Mouse (Mus musculus) heart, postnatal 0 days (tissue): ENCODE data around the gene Npepps. TPM values are rescaled to one million over a fixed set of nuclear protein-coding genes. Genes with fewer than 3 reads are reported as not detected.

Experiments
- ATAC-seq: fragments of 200-750 bp; cut with Nextera tagmentation; 2 replicates; pipeline ENCODE4 v1.8.0; 2017; ENCODE audit warnings: low read depth, moderate number of reproducible peaks, moderate library complexity; ENCODE audit not compliant: insufficient read depth
- DNase-seq: peaks from one replicate; pipeline ENCODE4 v3.0.0-alpha.2; 2016; ENCODE audit warnings: low spot score
- H3K27ac ChIP-seq: fragments of 300-500 bp; sonication (generic); 2 replicates; pipeline ENCODE4 v1.5.1; 2014; ENCODE audit warnings: low read depth, mild to moderate bottlenecking
- H3K27me3 ChIP-seq: fragments of 300-500 bp; sonication (generic); 2 replicates; pipeline ENCODE4 v1.6.1; 2014; ENCODE audit warnings: low read length, mixed read lengths; ENCODE audit not compliant: control insufficient read depth, insufficient read depth
- H3K36me3 ChIP-seq: fragments of 300-500 bp; sonication (generic); replicated peaks from 2 replicates; pipeline ENCODE4 v1.6.1; 2014; ENCODE audit warnings: low read length, mixed read lengths; ENCODE audit not compliant: control insufficient read depth, insufficient read depth
- H3K4me1 ChIP-seq: fragments of 300-500 bp; sonication (generic); 2 replicates; pipeline ENCODE4 v1.6.1; 2014; ENCODE audit warnings: antibody characterized with exemption; ENCODE audit not compliant: control insufficient read depth, insufficient read depth
- H3K4me2 ChIP-seq: fragments of 300-500 bp; sonication (generic); 2 replicates; pipeline ENCODE4 v1.6.1; 2014; ENCODE audit warnings: low read depth, mild to moderate bottlenecking, low read length, moderate library complexity
- H3K4me3 ChIP-seq: fragments of 300-500 bp; sonication (generic); 2 replicates; pipeline ENCODE4 v1.5.1; 2014; ENCODE audit warnings: low read depth, low read length
- H3K9ac ChIP-seq: fragments of 300-500 bp; sonication (generic); replicated peaks from 2 replicates; pipeline ENCODE4 v1.6.1; 2014; ENCODE audit warnings: low read depth, low read length, mixed read lengths
- H3K9me3 ChIP-seq: fragments of 300-500 bp; sonication (generic); replicated peaks from 2 replicates; pipeline ENCODE4 v1.6.1; 2016; ENCODE audit warnings: low read length; ENCODE audit not compliant: control insufficient read depth
- CTCF ChIP-seq: IDR thresholded peaks from 2 replicates; pipeline ENCODE4 v1.5.1; 2016; ENCODE audit warnings: antibody characterized with exemption, control low read depth, low read depth
- EP300 ChIP-seq: IDR thresholded peaks from 2 replicates; pipeline ENCODE4 v1.6.1; 2016; ENCODE audit warnings: antibody characterized with exemption, low read depth
- WGBS: fragments of 180-500 bp; shearing (Covaris S2); extraction: QIAGEN DNeasy Blood & Tissue Kit; methylation state at CpG from one replicate; pipeline ENCODE4 v1.1.7; 2014; 5-methylcytosine and 5-hydroxymethylcytosine counted together
- polyA plus RNA-seq: library from polyadenylated mRNA; unstranded; fragments of >200 nt; fragmentation: Nextera tagmentation; extraction: Ambion mirVana; gene quantifications from 2 replicates; pipeline ENCODE4 v1.2.1, GENCODE M21; 2015
- total RNA-seq: library from RNA; depleted of rRNA; stranded (reverse); fragments of >200 nt; gene quantifications from 2 replicates; pipeline ENCODE4 v1.2.3, GENCODE M21; 2014; ENCODE audit warnings: low replicate concordance

The Npepps gene
- total and polyA plus RNA-seq, 2 experiments from 2014 or later = 45.8 to 54.8 TPM

DNA sequence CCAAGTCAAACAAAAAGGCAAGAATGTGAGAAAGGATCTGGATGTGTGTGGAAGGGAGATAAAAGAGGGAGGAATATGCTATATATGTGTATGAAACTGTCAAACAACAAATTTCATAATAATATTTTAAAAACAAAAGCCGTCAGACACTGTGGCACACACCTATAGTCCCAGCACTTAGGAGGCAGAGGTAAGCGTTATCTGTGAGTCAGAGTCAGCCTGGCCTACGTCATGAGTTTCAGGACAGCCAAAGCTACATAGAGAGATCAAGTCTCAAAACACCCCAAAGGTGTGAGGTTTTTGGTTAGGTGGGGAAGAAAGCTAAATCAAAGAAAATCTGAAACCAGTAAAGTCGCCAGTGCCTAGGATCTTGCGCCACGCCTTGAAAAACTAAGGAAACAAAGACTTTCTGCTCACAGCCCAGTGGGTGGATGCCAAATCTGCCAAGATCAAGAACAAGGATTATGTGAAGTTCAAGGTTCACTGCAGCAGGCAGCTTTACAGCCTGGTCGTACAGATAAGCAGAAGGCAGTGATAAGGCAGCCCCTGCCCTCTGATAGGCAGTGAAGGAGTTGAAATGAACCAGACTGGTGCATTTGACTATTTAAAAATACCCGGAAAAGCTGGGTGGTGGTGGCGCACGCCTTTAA, 33.8 kb downstream of the Npepps start:
- whole genome bisulfite sequencing = 73% methylated on average over 10 of the region's 10 CpGs
- H3K4me3 ChIP-seq = no peak overlapping the region
- DNase-seq (no peak), ATAC-seq (no peak)
- TF ChIP-seq EP300 (no peak), CTCF (no peak)
- peaks cover 36% of the 10 kb centered on the region for H3K36me3 ChIP-seq
- no peaks in the 10 kb centered on the region for H3K9me3 ChIP-seq
- no peak overlapping the region for H3K4me2 ChIP-seq
- no peak overlapping the region for H3K27ac ChIP-seq
- H3K27me3 ChIP-seq = no peaks in the 10 kb centered on the region
- no peak overlapping the region for H3K9ac ChIP-seq
- H3K4me1 ChIP-seq = no peaks in the 10 kb centered on the region

DNA sequence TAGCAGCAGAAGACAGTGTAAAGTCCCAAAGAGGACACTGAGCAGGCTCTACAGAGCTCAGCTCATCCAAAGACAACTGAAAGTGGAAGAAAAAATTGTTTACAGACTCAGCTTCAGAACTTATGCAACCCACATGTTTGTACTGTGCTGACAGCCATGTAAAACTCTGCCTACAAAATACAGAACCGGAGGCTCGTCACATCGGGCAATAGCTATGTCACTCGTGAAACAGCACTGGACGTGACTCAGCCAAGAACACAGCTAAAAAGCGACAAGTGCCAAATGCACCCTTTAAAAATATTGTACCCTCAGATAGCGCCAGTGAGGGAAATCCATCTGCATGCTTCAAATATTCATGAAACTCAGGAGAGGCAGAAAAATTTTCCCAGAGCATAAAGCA, 39.1 kb downstream of the Npepps start:
- Histone ChIP-seq H3K36me3 (peaks cover 60% of the 10 kb centered on the region), H3K27ac (no peak overlapping the region), H3K4me3 (no peak overlapping the region), H3K9me3 (no peaks in the 10 kb centered on the region), H3K4me1 (no peaks in the 10 kb centered on the region), H3K27me3 (no peaks in the 10 kb centered on the region), H3K4me2 (no peak overlapping the region), H3K9ac (no peak overlapping the region)
- DNase-seq (no peak), ATAC-seq (no peak)
- no peak for TF ChIP-seq EP300
- no peak for TF ChIP-seq CTCF
- WGBS = 81% methylated on average over 7 of the region's 7 CpGs

DNA sequence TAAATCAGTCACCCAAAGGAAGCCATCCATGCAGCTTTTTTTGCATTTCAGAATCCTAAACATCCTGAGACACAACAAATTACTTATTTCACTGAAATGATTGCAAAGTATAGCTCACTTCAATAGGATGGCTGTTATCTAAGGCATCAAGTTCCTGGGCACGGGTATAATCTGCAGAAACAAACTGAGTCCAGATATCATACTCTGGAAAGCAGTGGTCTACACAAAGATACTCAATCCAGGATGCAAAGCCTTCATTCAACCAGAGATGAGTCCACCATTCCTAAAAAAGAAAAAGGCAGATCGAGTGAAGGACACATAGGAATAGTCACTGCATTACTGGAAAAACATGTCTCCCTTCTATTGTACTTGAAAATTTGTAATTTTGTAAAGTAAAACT, 42.5 kb downstream of the Npepps start:
- no peak for TF ChIP-seq CTCF
- TF ChIP-seq EP300 = no peak
- no peak overlapping the region for H3K9ac ChIP-seq
- H3K36me3 ChIP-seq = peaks cover 76% of the 10 kb centered on the region
- no peak overlapping the region for H3K27ac ChIP-seq
- H3K9me3 ChIP-seq = no peaks in the 10 kb centered on the region
- WGBS = 72% methylated on average over 2 of the region's 2 CpGs
- H3K4me1 ChIP-seq = no peaks in the 10 kb centered on the region
- H3K4me2 ChIP-seq = no peak overlapping the region
- H3K27me3 ChIP-seq = no peaks in the 10 kb centered on the region
- ATAC-seq = no peak
- no peak overlapping the region for H3K4me3 ChIP-seq
- no peak for DNase-seq

DNA sequence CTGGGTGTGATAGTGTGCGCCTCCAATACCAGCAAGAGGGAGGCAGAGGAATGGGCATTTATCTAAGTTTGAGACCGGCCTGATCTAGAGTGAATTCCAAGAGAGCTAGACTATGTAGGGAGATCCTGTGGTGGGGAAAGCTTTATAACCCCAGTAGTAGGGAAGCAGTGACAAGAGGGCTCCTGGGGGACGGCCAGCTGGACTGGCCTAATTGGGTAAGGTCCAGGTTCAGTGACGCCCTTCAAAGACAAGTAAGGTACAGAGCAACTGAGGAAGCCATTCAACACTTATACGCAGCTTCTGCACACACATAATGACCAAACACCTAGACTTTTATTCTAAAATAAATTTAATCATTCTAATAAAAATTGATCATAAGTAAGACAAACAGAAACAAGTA, 48.0 kb downstream of the Npepps start:
- WGBS = 82% methylated on average over 5 of the region's 5 CpGs
- no peak for ATAC-seq
- Histone ChIP-seq H3K4me2 (no peak overlapping the region), H3K4me1 (no peaks in the 10 kb centered on the region), H3K27me3 (no peaks in the 10 kb centered on the region), H3K4me3 (no peak overlapping the region), H3K36me3 (peaks cover 84% of the 10 kb centered on the region), H3K9me3 (no peaks in the 10 kb centered on the region), H3K27ac (no peak overlapping the region), H3K9ac (no peak overlapping the region)
- no peak for DNase-seq
- TF ChIP-seq CTCF (no peak), EP300 (no peak)

DNA sequence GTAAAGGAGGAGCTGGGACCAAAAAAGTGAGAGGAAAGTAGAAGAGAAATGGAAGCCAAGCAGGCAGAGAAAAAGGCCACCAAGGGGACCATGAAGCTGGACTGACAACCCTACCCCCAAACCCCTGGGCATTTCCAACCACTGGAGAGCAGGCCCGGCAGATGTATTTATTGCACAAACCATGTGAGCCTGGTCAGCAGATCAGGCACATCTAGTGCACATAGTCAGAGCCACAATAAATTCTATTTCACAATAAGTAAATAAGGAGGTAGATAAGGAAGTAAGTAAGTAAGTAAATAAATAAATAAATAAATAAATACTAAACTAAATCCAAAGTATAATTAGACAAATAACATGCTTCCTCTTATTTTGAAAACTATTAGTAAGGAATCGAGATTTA, 51.0 kb downstream of the Npepps start:
- no peak overlapping the region for H3K9ac ChIP-seq
- no peak for TF ChIP-seq EP300
- no peak for TF ChIP-seq CTCF
- no peaks in the 10 kb centered on the region for H3K4me1 ChIP-seq
- H3K4me3 ChIP-seq = no peak overlapping the region
- no peaks in the 10 kb centered on the region for H3K27me3 ChIP-seq
- no peak overlapping the region for H3K27ac ChIP-seq
- H3K36me3 ChIP-seq = peaks cover 84% of the 10 kb centered on the region
- H3K9me3 ChIP-seq = no peaks in the 10 kb centered on the region
- H3K4me2 ChIP-seq = no peak overlapping the region
- ATAC-seq (no peak), DNase-seq (no peak)
- 89% methylated on average over 2 of the region's 2 CpGs for WGBS

DNA sequence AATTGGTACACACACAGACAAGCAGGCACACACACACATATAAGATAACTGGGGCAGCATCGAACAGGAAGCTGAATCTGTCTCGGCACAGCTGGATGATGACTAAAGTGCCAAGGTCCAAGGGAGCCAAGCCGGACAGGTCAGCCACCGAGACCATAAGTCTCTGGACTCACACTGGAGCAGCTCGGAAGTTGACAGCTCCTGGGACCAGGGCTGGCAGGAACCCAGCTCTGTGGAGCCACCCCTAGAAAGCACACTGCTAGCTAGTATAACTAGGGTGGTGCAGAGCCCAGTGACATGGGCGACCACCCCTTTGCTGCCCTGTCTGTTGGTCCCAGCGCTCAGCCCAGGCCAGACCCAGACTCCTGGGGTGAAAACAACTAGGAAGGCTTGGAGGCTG, 51.5 kb downstream of the Npepps start:
- 84% methylated on average over 7 of the region's 7 CpGs for WGBS
- Histone ChIP-seq H3K4me2 (no peak overlapping the region), H3K4me1 (no peaks in the 10 kb centered on the region), H3K4me3 (no peak overlapping the region), H3K27ac (no peak overlapping the region), H3K9ac (no peak overlapping the region), H3K36me3 (peaks cover 82% of the 10 kb centered on the region), H3K9me3 (no peaks in the 10 kb centered on the region), H3K27me3 (no peaks in the 10 kb centered on the region)
- DNase-seq = no peak
- no peak for ATAC-seq
- TF ChIP-seq CTCF = no peak
- TF ChIP-seq EP300 = no peak
